In genomic region chr9:59071220-59071977, GRCm38 (mm10) we compare ENCODE assay signal across 8 mouse cellular contexts. TPM values are rescaled to one million over a fixed set of nuclear protein-coding genes. Genes with fewer than 3 reads are reported as not detected.
A peak's percentile ranks its signal among the peaks of the same experiment; 100 is the strongest.
DNase-seq lines count a peak whose midpoint lies in the region; ATAC-seq lines count a peak whose summit lies in the region.

No protein-coding gene starts in this region.

- no peak overlapping the region; the same call in 1 of the 2 replicates for H3K4me3 ChIP-seq in forebrain, embryonic 12.5 days (replicated peaks)
- no peak overlapping the region for H3K4me3 ChIP-seq in forebrain, embryonic 11.5 days (ENCODE audit: low read depth, low read length)
- no peak overlapping the region for H3K4me3 ChIP-seq in midbrain, embryonic 12.5 days

- peak overlapping the region; percentile 36; the same call in 1 of the 2 replicates for H3K27ac ChIP-seq in forebrain, embryonic 12.5 days
- no peak overlapping the region for H3K27ac ChIP-seq in forebrain, embryonic 11.5 days (ENCODE audit: low read depth, low read length)
- peak overlapping the region; percentile 76 for H3K27ac ChIP-seq in midbrain, embryonic 12.5 days (replicated peaks)

- H3K36me3 ChIP-seq in forebrain, embryonic 12.5 days (replicated peaks): no peaks in the 10 kb centered on the region
- no peaks in the 10 kb centered on the region for H3K36me3 ChIP-seq in forebrain, embryonic 11.5 days (ENCODE audit: control insufficient read depth, insufficient read depth, low read length)
- no peaks in the 10 kb centered on the region for H3K36me3 ChIP-seq in midbrain, embryonic 12.5 days

- no peak for DNase-seq in forebrain, embryonic 11.5 days (ENCODE audit: low spot score)
- peak; percentile 19 for DNase-seq in adrenal gland, adult 8-10 months
- DNase-seq in heart, adult 9 months (ENCODE audit: low spot score in 2 of 2): peak; percentile 56 to 64
- no peak for DNase-seq in spleen, adult 18-20 months
- DNase-seq in cerebellum, adult 8-10 months: no peak
- DNase-seq in thymus, postnatal 0 days (ENCODE audit: low spot score): no peak

- ATAC-seq in forebrain, embryonic 12.5 days (ENCODE audit: low FRiP score): peak; percentile 53; the same call in 1 of the 2 replicates
- no peak for ATAC-seq in forebrain, embryonic 11.5 days (replicated peaks; ENCODE audit: low FRiP score)
- no peak for ATAC-seq in midbrain, embryonic 12.5 days (ENCODE audit: low FRiP score, low read depth)

- H3K9ac ChIP-seq in forebrain, embryonic 12.5 days: no peak overlapping the region
- no peak overlapping the region for H3K9ac ChIP-seq in forebrain, embryonic 11.5 days (ENCODE audit: low read length)
- no peak overlapping the region for H3K9ac ChIP-seq in midbrain, embryonic 12.5 days (replicated peaks)

- H3K4me1 ChIP-seq in forebrain, embryonic 12.5 days: peaks cover 40% of the 10 kb centered on the region
- H3K4me1 ChIP-seq in forebrain, embryonic 11.5 days (replicated peaks; ENCODE audit: control insufficient read depth, insufficient read depth, low read length): peaks cover 18% of the 10 kb centered on the region
- peaks cover 30% of the 10 kb centered on the region for H3K4me1 ChIP-seq in midbrain, embryonic 12.5 days

- peak overlapping the region; percentile 50 for H3K4me2 ChIP-seq in forebrain, embryonic 12.5 days
- no peak overlapping the region for H3K4me2 ChIP-seq in forebrain, embryonic 11.5 days (ENCODE audit: low read depth, low read length, severe bottlenecking)
- H3K4me2 ChIP-seq in midbrain, embryonic 12.5 days (replicated peaks): peak overlapping the region; percentile 56

- no peaks in the 10 kb centered on the region for H3K9me3 ChIP-seq in forebrain, embryonic 12.5 days
- H3K9me3 ChIP-seq in forebrain, embryonic 11.5 days (ENCODE audit: control insufficient read depth, low read length): no peaks in the 10 kb centered on the region
- no peaks in the 10 kb centered on the region for H3K9me3 ChIP-seq in midbrain, embryonic 12.5 days

- H3K27me3 ChIP-seq in forebrain, embryonic 12.5 days: peaks cover 26% of the 10 kb centered on the region
- H3K27me3 ChIP-seq in forebrain, embryonic 11.5 days (ENCODE audit: control insufficient read depth, insufficient read depth, low read length): no peaks in the 10 kb centered on the region
- peaks cover 31% of the 10 kb centered on the region for H3K27me3 ChIP-seq in midbrain, embryonic 12.5 days

- WGBS in forebrain, embryonic 12.5 days: 58% methylated on average over 7 of the region's 7 CpGs
- WGBS in forebrain, embryonic 11.5 days: 69% methylated on average over 7 of the region's 7 CpGs
- 63% methylated on average over 7 of the region's 7 CpGs for WGBS in midbrain, embryonic 12.5 days

RNA-seq across cellular contexts. Expression of gene Neo1, which starts 35.2 kb away (rescaled TPM):
- 47.2 and 47.6 TPM in 2 replicates for polyA plus RNA-seq in forebrain, embryonic 12.5 days (2016; fragmentation: Nextera tagmentation; extraction: Ambion mirVana)
- polyA plus RNA-seq in forebrain, embryonic 11.5 days (2014; fragmentation: Nextera tagmentation; extraction: Ambion mirVana): 38.6 and 41.8 TPM in 2 replicates
- 100 to 1,000 TPM in 2 of 4 experiments, 10 to 100 TPM in 2; 50.5 to 118 (median 83.2) TPM for total RNA-seq in adrenal gland, adult 8-10 months (2022)
- 52.7 and 58.6 TPM in 2 replicates for polyA plus RNA-seq in midbrain, embryonic 12.5 days (2016; fragmentation: Nextera tagmentation; extraction: Ambion mirVana)
- 2.1 TPM in 2 replicates for polyA plus RNA-seq in thymus, postnatal 0 days (2015; fragmentation: Nextera tagmentation; extraction: Ambion mirVana)

Comparison
In these comparisons a context has a peak if more than half of its experiments do, and no peak if none do; other contexts are left out.
1. DNase-seq: peak in adrenal gland, adult 8-10 months (single experiment) and heart, adult 9 months (2 of 2); none in forebrain, embryonic 11.5 days (single experiment), spleen, adult 18-20 months (0 of 2), cerebellum, adult 8-10 months (single experiment) and thymus, postnatal 0 days (single experiment).
2. RNA of gene Neo1, which starts 35.2 kb away (polyA plus RNA-seq): 52.7 to 58.6 TPM in midbrain, embryonic 12.5 days, 47.2 to 47.6 TPM in forebrain, embryonic 12.5 days and 38.6 to 41.8 TPM in forebrain, embryonic 11.5 days; 2.1 TPM in thymus, postnatal 0 days; every median in the first group is over 10 times any median in the second.